Mouse (Mus musculus): ENCODE data around the gene Pcgf1.

GRCm38 (mm10) chr6:83098411-83098810, 20.7 kb downstream of the Pcgf1 start:
- TF ChIP-seq CTCF (IDR thresholded peaks at IDR 0.05; ENCODE audit: low read depth, low read length) (no peak), EP300 (IDR thresholded peaks at IDR 0.05; ENCODE audit: insufficient read depth, low read depth, low read length) (no peak), POLR2A (IDR thresholded peaks at IDR 0.05; ENCODE audit: insufficient read depth, low read length) (no peak)
